Mouse (Mus musculus): ENCODE data around the gene Limk1. TPM values are rescaled to one million over a fixed set of nuclear protein-coding genes. Genes with fewer than 3 reads are reported as not detected.
A peak's percentile ranks its signal among the peaks of the same experiment; 100 is the strongest.

Gene Limk1
- total and polyA plus RNA-seq, 2 experiments from 2014 or later = 2.4 to 12.1 TPM

- 67% methylated on average over 1 of the region's 1 CpGs for WGBS
- Histone ChIP-seq H3K9ac (replicated peaks; ENCODE audit: low read depth, low read length) (no peak overlapping the region), H3K9me3 (replicated peaks; ENCODE audit: control insufficient read depth, low read length) (no peaks in the 10 kb centered on the region), H3K4me1 (ENCODE audit: control insufficient read depth, insufficient read depth) (peaks cover 15% of the 10 kb centered on the region), H3K4me2 (ENCODE audit: low read depth, low read length) (no peak overlapping the region), H3K27ac (ENCODE audit: low read depth) (no peak overlapping the region), H3K4me3 (ENCODE audit: low read depth, low read length) (no peak overlapping the region), H3K27me3 (ENCODE audit: control insufficient read depth, insufficient read depth, low read length) (no peaks in the 10 kb centered on the region), H3K36me3 (replicated peaks; ENCODE audit: control insufficient read depth, insufficient read depth, low read length) (0 out of 2 replicates have a peak, but pooled peaks cover 2% of the 10 kb centered on the region)
- DNase-seq (ENCODE audit: low spot score) (no peak), ATAC-seq (ENCODE audit: insufficient read depth, low read depth) (no peak)
- TF ChIP-seq EP300 (IDR thresholded peaks at IDR 0.05; ENCODE audit: low read depth) (no peak), CTCF (IDR thresholded peaks at IDR 0.05; ENCODE audit: low read depth) (no peak)
Measured at GRCm38 (mm10) chr5:134672198-134672516, 16.2 kb downstream of the Limk1 start.

DNA sequence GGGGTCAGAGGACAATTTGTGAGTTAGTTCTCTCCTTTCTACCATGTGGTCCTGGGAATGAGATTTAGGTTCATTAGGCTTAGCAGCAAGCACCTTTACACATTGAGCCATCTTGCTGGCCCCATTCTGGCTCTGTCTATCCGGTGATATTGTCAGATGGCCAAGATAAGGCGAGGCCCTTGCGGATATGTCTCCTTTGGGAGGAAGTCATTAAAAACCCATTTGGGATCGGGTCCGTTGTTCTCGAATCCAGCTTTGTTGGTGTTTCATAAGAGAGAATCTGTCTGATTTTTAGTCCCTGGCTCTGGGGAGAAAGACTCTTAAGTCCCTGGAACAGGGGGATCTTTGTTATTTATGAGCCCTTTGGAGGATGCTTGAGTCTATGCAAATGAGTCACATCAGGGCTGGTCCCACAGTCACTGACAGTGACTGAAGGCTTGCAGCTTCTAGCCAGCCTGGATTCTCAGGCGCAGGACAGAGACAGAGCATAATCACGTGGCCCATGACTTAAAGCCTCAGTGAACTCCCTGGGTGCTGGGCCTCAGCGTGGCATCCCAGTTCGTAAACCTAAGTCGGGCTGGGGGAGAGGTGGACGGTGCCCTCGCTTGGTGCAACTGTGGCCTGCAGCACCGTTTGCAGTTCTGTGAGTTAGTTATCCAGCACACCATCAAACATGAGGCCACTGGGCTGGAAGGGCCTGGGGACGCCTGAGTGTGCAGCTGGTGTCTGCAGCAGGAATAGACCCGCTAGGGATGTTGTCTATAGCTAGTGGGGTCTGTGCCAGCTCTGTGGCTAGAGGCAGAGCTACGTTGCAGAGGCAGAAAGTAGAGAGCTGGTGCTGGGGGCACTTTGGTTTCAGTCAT, 16.8 kb downstream of the Limk1 start:
- TF ChIP-seq CTCF (IDR thresholded peaks at IDR 0.05; ENCODE audit: low read depth) (no peak), EP300 (IDR thresholded peaks at IDR 0.05; ENCODE audit: low read depth) (no peak)
- Histone ChIP-seq H3K27ac (ENCODE audit: low read depth) (no peak overlapping the region), H3K27me3 (ENCODE audit: control insufficient read depth, insufficient read depth, low read length) (no peaks in the 10 kb centered on the region), H3K9me3 (replicated peaks; ENCODE audit: control insufficient read depth, low read length) (no peaks in the 10 kb centered on the region), H3K4me3 (ENCODE audit: low read depth, low read length) (no peak overlapping the region), H3K4me2 (ENCODE audit: low read depth, low read length) (no peak overlapping the region), H3K9ac (replicated peaks; ENCODE audit: low read depth, low read length) (no peak overlapping the region), H3K36me3 (replicated peaks; ENCODE audit: control insufficient read depth, insufficient read depth, low read length) (0 out of 2 replicates have a peak, but pooled peaks cover 3% of the 10 kb centered on the region), H3K4me1 (ENCODE audit: control insufficient read depth, insufficient read depth) (peaks cover 15% of the 10 kb centered on the region)
- ATAC-seq (ENCODE audit: insufficient read depth, low read depth) = no peak
- DNase-seq (ENCODE audit: low spot score) = no peak
- WGBS = 77% methylated on average over 17 of the region's 17 CpGs

- ATAC-seq (ENCODE audit: insufficient read depth, low read depth) (no peak), DNase-seq (ENCODE audit: low spot score) (no peak)
- Histone ChIP-seq H3K9ac (replicated peaks; ENCODE audit: low read depth, low read length) (no peak overlapping the region), H3K4me2 (ENCODE audit: low read depth, low read length) (no peak overlapping the region), H3K4me3 (ENCODE audit: low read depth, low read length) (no peak overlapping the region), H3K36me3 (replicated peaks; ENCODE audit: control insufficient read depth, insufficient read depth, low read length) (peaks cover 11% of the 10 kb centered on the region; the same call in 1 of the 2 replicates), H3K27ac (ENCODE audit: low read depth) (no peak overlapping the region), H3K27me3 (ENCODE audit: control insufficient read depth, insufficient read depth, low read length) (no peaks in the 10 kb centered on the region), H3K4me1 (ENCODE audit: control insufficient read depth, insufficient read depth) (no peaks in the 10 kb centered on the region), H3K9me3 (replicated peaks; ENCODE audit: control insufficient read depth, low read length) (no peaks in the 10 kb centered on the region)
- TF ChIP-seq EP300 (IDR thresholded peaks at IDR 0.05; ENCODE audit: low read depth) (no peak), CTCF (IDR thresholded peaks at IDR 0.05; ENCODE audit: low read depth) (no peak)
- WGBS = 82% methylated on average over 20 of the region's 20 CpGs
Measured at GRCm38 (mm10) chr5:134669001-134669708, 19.2 kb downstream of the Limk1 start.

DNA sequence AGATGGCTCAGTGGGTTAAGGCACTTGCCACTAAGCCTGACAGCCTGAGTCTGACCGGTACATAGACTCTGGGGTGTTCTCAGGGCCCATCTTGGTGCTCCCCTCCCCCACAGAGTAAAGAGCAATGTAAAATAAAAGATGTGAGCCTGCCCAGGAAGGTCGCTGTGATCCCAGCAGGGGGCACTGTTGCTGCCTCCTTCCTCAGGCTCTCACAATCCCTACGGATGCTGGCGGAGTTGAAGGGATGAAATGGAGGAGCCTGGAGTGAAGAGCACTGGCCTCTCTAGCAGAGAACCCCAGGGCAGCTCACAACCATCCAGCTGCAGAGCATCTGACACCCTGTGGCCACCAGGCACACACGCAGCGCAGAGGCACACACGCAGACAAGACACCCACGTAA, 19.9 kb downstream of the Limk1 start:
- TF ChIP-seq CTCF (IDR thresholded peaks at IDR 0.05; ENCODE audit: low read depth) (peak; percentile 47), EP300 (IDR thresholded peaks at IDR 0.05; ENCODE audit: low read depth) (no peak)
- no peak overlapping the region for H3K4me2 ChIP-seq (ENCODE audit: low read depth, low read length)
- no peak overlapping the region for H3K9ac ChIP-seq (replicated peaks; ENCODE audit: low read depth, low read length)
- no peak; the same call in 1 of the 2 replicates for ATAC-seq (ENCODE audit: insufficient read depth, low read depth)
- 49% methylated on average over 8 of the region's 8 CpGs for WGBS
- H3K27ac ChIP-seq (ENCODE audit: low read depth) = no peak overlapping the region
- H3K4me3 ChIP-seq (ENCODE audit: low read depth, low read length) = no peak overlapping the region
- no peaks in the 10 kb centered on the region for H3K4me1 ChIP-seq (ENCODE audit: control insufficient read depth, insufficient read depth)
- H3K9me3 ChIP-seq (replicated peaks; ENCODE audit: control insufficient read depth, low read length) = no peaks in the 10 kb centered on the region
- peaks cover 11% of the 10 kb centered on the region; the same call in 1 of the 2 replicates for H3K36me3 ChIP-seq (replicated peaks; ENCODE audit: control insufficient read depth, insufficient read depth, low read length)
- no peak for DNase-seq (ENCODE audit: low spot score)
- no peaks in the 10 kb centered on the region for H3K27me3 ChIP-seq (ENCODE audit: control insufficient read depth, insufficient read depth, low read length)

GRCm38 (mm10) chr5:134656708-134657107, 31.7 kb downstream of the Limk1 start:
- TF ChIP-seq CTCF (IDR thresholded peaks at IDR 0.05; ENCODE audit: low read depth) (no peak), EP300 (IDR thresholded peaks at IDR 0.05; ENCODE audit: low read depth) (no peak)
- 75% methylated on average over 4 of the region's 4 CpGs for WGBS
- Histone ChIP-seq H3K4me3 (ENCODE audit: low read depth, low read length) (no peak overlapping the region), H3K36me3 (replicated peaks; ENCODE audit: control insufficient read depth, insufficient read depth, low read length) (peaks cover 5% of the 10 kb centered on the region; the same call in 1 of the 2 replicates), H3K9me3 (replicated peaks; ENCODE audit: control insufficient read depth, low read length) (no peaks in the 10 kb centered on the region), H3K4me2 (ENCODE audit: low read depth, low read length) (no peak overlapping the region), H3K27ac (ENCODE audit: low read depth) (no peak overlapping the region), H3K27me3 (ENCODE audit: control insufficient read depth, insufficient read depth, low read length) (no peaks in the 10 kb centered on the region), H3K9ac (replicated peaks; ENCODE audit: low read depth, low read length) (no peak overlapping the region), H3K4me1 (ENCODE audit: control insufficient read depth, insufficient read depth) (peaks cover 4% of the 10 kb centered on the region; the same call in 1 of the 2 replicates)
- ATAC-seq (ENCODE audit: insufficient read depth, low read depth) (no peak), DNase-seq (ENCODE audit: low spot score) (no peak)

Measured in heart, postnatal 0 days (tissue).